Mouse (Mus musculus): ENCODE results near the gene Padi6.

DNA sequence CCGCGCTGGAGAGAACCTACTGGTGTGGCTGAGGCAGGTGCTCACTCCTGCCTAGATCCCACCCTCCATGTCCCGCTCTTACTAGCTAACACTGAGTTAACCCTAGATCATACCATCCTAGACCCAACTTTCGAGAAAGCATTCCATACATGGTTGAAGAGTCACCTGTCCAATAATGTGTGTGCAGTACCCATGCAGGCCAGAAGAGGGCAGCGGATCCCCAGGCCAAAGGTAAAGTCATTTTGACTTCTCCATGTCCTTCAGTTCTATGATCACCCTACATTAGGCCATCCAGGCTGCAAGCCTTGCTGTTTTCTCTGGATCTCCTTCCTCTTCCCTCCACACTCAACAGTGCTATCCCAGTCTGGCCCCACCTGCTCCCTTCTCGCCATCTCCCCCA is 46.5 kb upstream of the Padi6 start:
- no peak for TF ChIP-seq POLR2A (IDR thresholded peaks at IDR 0.05; ENCODE audit: low read depth, low read length)
- peak; percentile 74; the same call in 1 of the 2 replicates for TF ChIP-seq CTCF (IDR thresholded peaks at IDR 0.05; ENCODE audit: borderline replicate concordance, insufficient read depth, low read length)
